Mouse (Mus musculus) kidney, postnatal 25 days (tissue): Measurements from ENCODE around the gene Cpeb1.
"Not testable (repeated sequence)": the region's sequence is repeated elsewhere in the genome, so short reads cannot be mapped to it uniquely, and the experiment has no call there.

ENCODE experiments used
- DNase-seq, 2 experiments: peaks; one replicate each; pipeline ENCODE4 v3.0.0; 2021; ENCODE audit warnings: mixed read lengths in 2 of 2

Gene Cpeb1

GRCm38 (mm10) chr7:81455155-81455651 lies at the start of gene Cpeb1:
Gene Cpeb1, minus strand, starts transcription at chr7:81455465.
- peak; percentile 67 to 84 for DNase-seq

GRCm38 (mm10) chr7:81501050-81501449 lies 45.8 kb upstream of the Cpeb1 start:
- DNase-seq: no peak

- no peak for DNase-seq
Observed at GRCm38 (mm10) chr7:81498181-81498580, 42.9 kb upstream of the Cpeb1 start, which contains the start of gene BC048679. Gene BC048679, minus strand, starts transcription at chr7:81498281.

- no peak for DNase-seq
Observed at GRCm38 (mm10) chr7:81497171-81497570, 41.9 kb upstream of the Cpeb1 start.

- peak; percentile 56 to 78 for DNase-seq
Observed at GRCm38 (mm10) chr7:81493331-81494021, 38.2 kb upstream of the Cpeb1 start, which contains the start of gene Ap3b2. Gene Ap3b2, minus strand, starts transcription at chr7:81493925.

GRCm38 (mm10) chr7:81492628-81493027 lies 37.4 kb upstream of the Cpeb1 start:
- DNase-seq: no peak

- no peak for DNase-seq
Observed at GRCm38 (mm10) chr7:81489649-81490048, 34.4 kb upstream of the Cpeb1 start.

- DNase-seq: no peak
Observed at GRCm38 (mm10) chr7:81480800-81481199, 25.5 kb upstream of the Cpeb1 start.

- no peak for DNase-seq
Observed at GRCm38 (mm10) chr7:81479531-81480090, 24.3 kb upstream of the Cpeb1 start.

GRCm38 (mm10) chr7:81478261-81478660 lies 23.0 kb upstream of the Cpeb1 start:
- DNase-seq: not testable (repeated sequence)

GRCm38 (mm10) chr7:81476833-81477232 lies 21.6 kb upstream of the Cpeb1 start:
- no peak for DNase-seq

GRCm38 (mm10) chr7:81475221-81475620 lies 20.0 kb upstream of the Cpeb1 start:
- DNase-seq: no peak

GRCm38 (mm10) chr7:81464906-81465450 lies 9.7 kb upstream of the Cpeb1 start:
- DNase-seq: no peak

GRCm38 (mm10) chr7:81464116-81464515 lies 8.9 kb upstream of the Cpeb1 start:
- DNase-seq: peak in 1 of 2 experiments; percentile 40

- no peak for DNase-seq
Observed at GRCm38 (mm10) chr7:81462815-81463214, 7.5 kb upstream of the Cpeb1 start.

GRCm38 (mm10) chr7:81454331-81455039 lies 780 bp downstream of the Cpeb1 start:
- peak; percentile 48 to 81 for DNase-seq

GRCm38 (mm10) chr7:81453443-81454274 lies 1.6 kb downstream of the Cpeb1 start:
- peak; percentile 45 to 72 for DNase-seq

GRCm38 (mm10) chr7:81452971-81453441 lies 2.3 kb downstream of the Cpeb1 start:
- peak; percentile 13 to 59 for DNase-seq

GRCm38 (mm10) chr7:81398957-81399356 lies 56.3 kb downstream of the Cpeb1 start:
- DNase-seq: peak in 1 of 2 experiments; percentile 11

- DNase-seq: no peak
Observed at GRCm38 (mm10) chr7:81379363-81379762, 75.9 kb downstream of the Cpeb1 start.

GRCm38 (mm10) chr7:81372337-81372920 lies 82.8 kb downstream of the Cpeb1 start:
- peak in 1 of 2 experiments; percentile 5 for DNase-seq

- DNase-seq: no peak
Observed at GRCm38 (mm10) chr7:81371811-81372210, 83.5 kb downstream of the Cpeb1 start.
